Mouse (Mus musculus) stomach, postnatal 0 days (tissue): ENCODE data around the gene Samd4b. TPM values are rescaled to one million over a fixed set of nuclear protein-coding genes. Genes with fewer than 3 reads are reported as not detected.
A peak's percentile ranks its signal among the peaks of the same experiment; 100 is the strongest.

Source experiments
- ATAC-seq: fragments of 200-750 bp; cut with Nextera tagmentation; 2 replicates; pipeline ENCODE4 v1.8.0; 2017; ENCODE audit not compliant: low FRiP score, low TSS enrichment
- DNase-seq: peaks from one replicate; pipeline ENCODE4 v3.0.0-alpha.2; 2016; ENCODE audit warnings: low spot score
- H3K27ac ChIP-seq: fragments of 300-500 bp; sonication (generic); replicated peaks from 2 replicates; pipeline ENCODE4 v1.5.1; 2014; ENCODE audit warnings: mild to moderate bottlenecking, control low read depth
- H3K27me3 ChIP-seq: fragments of 300-500 bp; sonication (generic); 2 replicates; pipeline ENCODE4 v1.6.1; 2014; ENCODE audit warnings: low read length; ENCODE audit not compliant: control insufficient read depth, insufficient read depth
- H3K36me3 ChIP-seq: fragments of 300-500 bp; sonication (generic); 2 replicates; pipeline ENCODE4 v1.6.1; 2014; ENCODE audit warnings: low read length, mixed read lengths; ENCODE audit not compliant: control insufficient read depth, insufficient read depth
- H3K4me1 ChIP-seq: fragments of 300-500 bp; sonication (generic); replicated peaks from 2 replicates; pipeline ENCODE4 v1.6.1; 2014; ENCODE audit warnings: antibody characterized with exemption; ENCODE audit not compliant: control insufficient read depth, insufficient read depth
- H3K4me2 ChIP-seq: fragments of 300-500 bp; sonication (generic); replicated peaks from 2 replicates; pipeline ENCODE4 v1.6.1; 2014; ENCODE audit warnings: low read depth, mild to moderate bottlenecking, control low read depth, moderate library complexity
- H3K4me3 ChIP-seq: fragments of 300-500 bp; sonication (generic); 2 replicates; pipeline ENCODE4 v1.5.1; 2014; ENCODE audit warnings: low read depth, low read length, control low read depth
- H3K9ac ChIP-seq: fragments of 300-500 bp; sonication (generic); 2 replicates; pipeline ENCODE4 v1.6.1; 2014; ENCODE audit warnings: mild to moderate bottlenecking, low read length, control low read depth, mixed read lengths
- H3K9me3 ChIP-seq: fragments of 300-500 bp; sonication (generic); 2 replicates; pipeline ENCODE4 v1.6.1; 2016; ENCODE audit warnings: low read length; ENCODE audit not compliant: control insufficient read depth
- CTCF ChIP-seq: IDR thresholded peaks from 2 replicates; pipeline ENCODE4 v1.5.1; 2016; ENCODE audit warnings: antibody characterized with exemption, low read depth, mild to moderate bottlenecking, moderate library complexity
- EP300 ChIP-seq: optimal IDR thresholded peaks from 2 replicates; pipeline ENCODE3; 2016; ENCODE audit warnings: antibody characterized with exemption
- WGBS: fragments of 180-500 bp; shearing (Covaris S2); extraction: QIAGEN DNeasy Blood & Tissue Kit; methylation state at CpG from one replicate; pipeline ENCODE4 v1.1.7; 2014; 5-methylcytosine and 5-hydroxymethylcytosine counted together
- polyA plus RNA-seq: library from polyadenylated mRNA; unstranded; fragments of >200 nt; fragmentation: Nextera tagmentation; extraction: Ambion mirVana; gene quantifications from 2 replicates; pipeline ENCODE4 v1.2.1, GENCODE M21; 2015

Samd4b gene
- polyA plus RNA-seq, 1 experiment from 2014 or later = 9.8 TPM

DNA sequence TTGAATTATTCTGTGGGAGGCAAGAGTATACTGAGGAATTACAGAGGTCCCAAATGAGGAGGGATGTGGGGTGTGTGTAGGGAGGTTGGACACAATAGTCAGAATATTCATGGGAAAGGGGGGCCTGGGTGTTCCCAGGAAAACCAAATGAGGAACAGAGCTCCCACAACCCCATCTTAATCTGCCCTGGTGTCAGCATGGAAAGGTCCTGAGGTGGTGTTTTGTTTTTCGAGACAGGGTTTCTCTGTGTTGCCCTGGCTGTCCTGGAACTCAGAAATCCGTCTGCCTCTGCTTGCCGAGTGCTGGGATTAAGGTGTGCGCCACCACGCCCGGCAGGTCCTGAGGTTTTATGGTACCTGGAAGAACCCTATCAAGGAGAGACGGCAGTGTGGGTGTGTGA, 239.5 kb downstream of the Samd4b start:
- H3K9ac ChIP-seq = no peak overlapping the region
- DNase-seq (no peak), ATAC-seq (peak; percentile 1; the same call in 1 of the 2 replicates)
- H3K4me2 ChIP-seq = no peak overlapping the region
- H3K27me3 ChIP-seq = no peaks in the 10 kb centered on the region
- H3K9me3 ChIP-seq = no peaks in the 10 kb centered on the region
- peaks cover 9% of the 10 kb centered on the region for H3K4me1 ChIP-seq
- H3K4me3 ChIP-seq = no peak overlapping the region
- H3K27ac ChIP-seq = peak overlapping the region; percentile 76
- H3K36me3 ChIP-seq = peaks cover 16% of the 10 kb centered on the region
- no peak for TF ChIP-seq EP300
- TF ChIP-seq CTCF = no peak
- WGBS = 41% methylated on average over 7 of the region's 7 CpGs

DNA sequence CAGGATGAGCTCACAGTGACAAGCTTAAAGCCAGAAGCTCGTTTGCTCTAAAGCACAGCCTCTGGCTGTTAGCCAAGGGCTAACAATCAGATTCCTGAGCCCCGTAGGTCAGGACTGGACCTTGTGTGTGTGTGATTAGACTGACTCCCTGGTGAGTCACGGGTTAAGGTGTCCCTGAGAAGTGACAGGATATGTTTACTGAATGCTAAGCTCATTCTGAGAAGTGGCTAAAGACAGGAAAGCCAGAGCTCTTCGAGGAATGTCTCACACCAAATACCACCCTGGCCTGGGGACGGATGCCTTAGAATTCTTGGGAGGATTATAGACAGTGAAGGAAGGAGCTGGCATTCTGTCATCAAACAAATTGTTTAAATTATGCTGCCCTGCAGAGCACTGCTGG, 240.0 kb downstream of the Samd4b start:
- peak overlapping the region; percentile 87 for H3K27ac ChIP-seq
- no peak for TF ChIP-seq CTCF
- peak; percentile 77 for TF ChIP-seq EP300
- DNase-seq (peak; percentile 51), ATAC-seq (peak; percentile 75)
- WGBS = under 1% methylated on average over 5 of the region's 5 CpGs
- H3K4me2 ChIP-seq = peak overlapping the region; percentile 15
- H3K9me3 ChIP-seq = no peaks in the 10 kb centered on the region
- peaks cover 9% of the 10 kb centered on the region for H3K4me1 ChIP-seq
- no peak overlapping the region for H3K4me3 ChIP-seq
- peaks cover 20% of the 10 kb centered on the region for H3K36me3 ChIP-seq
- H3K9ac ChIP-seq = peak overlapping the region; percentile 48
- no peaks in the 10 kb centered on the region for H3K27me3 ChIP-seq

DNA sequence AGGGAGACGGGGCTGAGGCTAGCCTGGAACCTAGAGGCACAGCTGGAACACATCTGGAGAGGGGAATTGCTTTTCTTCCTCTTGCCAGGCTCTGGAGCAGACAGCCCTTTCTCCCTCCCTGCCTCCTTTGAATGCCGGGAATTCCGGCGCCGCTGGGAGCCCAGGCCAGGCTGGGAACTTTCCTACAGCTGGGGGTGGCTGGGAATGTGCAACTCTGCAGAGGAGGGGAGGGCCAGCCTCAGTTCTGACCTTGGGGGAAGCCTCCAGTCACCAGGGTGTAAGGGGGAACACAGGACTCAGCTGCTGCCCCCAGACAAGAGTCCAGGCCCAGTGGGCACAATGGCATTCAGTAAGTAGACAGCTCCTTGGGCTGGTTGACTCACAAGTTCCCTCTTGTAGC, 241.0 kb downstream of the Samd4b start:
- no peak overlapping the region for H3K4me3 ChIP-seq
- no peak overlapping the region for H3K9ac ChIP-seq
- TF ChIP-seq CTCF (0 out of 2 replicates have a peak, but pooled peaks have one; percentile 10), EP300 (no peak)
- H3K36me3 ChIP-seq = peaks cover 18% of the 10 kb centered on the region
- peak overlapping the region; percentile 87 for H3K27ac ChIP-seq
- DNase-seq (peak; percentile 46), ATAC-seq (peak; percentile 38)
- no peaks in the 10 kb centered on the region for H3K27me3 ChIP-seq
- H3K9me3 ChIP-seq = no peaks in the 10 kb centered on the region
- H3K4me2 ChIP-seq = 0 out of 2 replicates have a peak overlapping the region, but pooled peaks have one; percentile 17
- peaks cover 9% of the 10 kb centered on the region for H3K4me1 ChIP-seq
- 10% methylated on average over 5 of the region's 5 CpGs for WGBS

DNA sequence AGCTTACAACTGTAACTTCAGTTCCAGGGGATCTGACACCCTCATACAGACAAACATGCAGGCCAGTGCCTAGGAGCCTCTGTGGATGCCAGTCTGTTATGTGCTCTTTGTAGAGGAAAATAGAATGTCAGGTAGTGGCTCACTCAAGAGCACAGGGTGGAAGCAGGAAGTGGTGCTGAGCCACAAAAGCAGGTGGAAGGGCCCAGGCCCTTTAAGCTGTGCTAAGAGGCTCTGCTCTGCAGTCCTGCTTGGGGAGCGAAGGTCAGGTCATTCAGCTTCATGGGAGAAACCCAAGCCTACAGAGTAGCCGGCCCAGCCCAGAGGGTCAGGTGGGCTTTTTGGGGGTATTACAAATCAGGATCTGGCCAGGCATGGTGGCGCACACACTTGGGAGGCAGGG, 242.7 kb downstream of the Samd4b start:
- no peak for TF ChIP-seq EP300
- no peak for TF ChIP-seq CTCF
- ATAC-seq = no peak
- Histone ChIP-seq H3K4me2 (no peak overlapping the region), H3K36me3 (peaks cover 14% of the 10 kb centered on the region), H3K27me3 (no peaks in the 10 kb centered on the region), H3K9me3 (no peaks in the 10 kb centered on the region), H3K27ac (no peak overlapping the region), H3K9ac (no peak overlapping the region), H3K4me3 (no peak overlapping the region), H3K4me1 (peaks cover 9% of the 10 kb centered on the region)
- WGBS = 88% methylated on average over 3 of the region's 3 CpGs
- no peak for DNase-seq

DNA sequence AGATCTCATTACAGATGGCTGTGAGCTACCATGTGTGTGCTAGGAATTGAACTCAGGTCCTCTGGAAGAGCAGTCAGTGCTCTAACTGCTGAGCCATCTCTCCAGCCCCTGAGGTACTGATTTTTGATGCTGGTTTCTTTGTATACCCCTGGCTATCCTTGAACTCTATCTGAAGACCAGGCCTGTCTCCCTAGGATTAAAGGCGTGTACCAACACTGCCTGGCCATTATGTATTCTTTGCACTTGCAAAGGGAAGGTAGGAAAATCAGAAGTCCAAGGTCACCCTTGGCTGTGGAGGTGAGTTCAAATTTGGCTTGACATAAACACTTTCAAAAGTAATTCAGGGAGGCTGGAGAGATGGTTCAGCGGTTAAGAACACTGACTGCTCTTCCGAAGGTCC, 243.3 kb downstream of the Samd4b start:
- DNase-seq (no peak), ATAC-seq (no peak)
- Histone ChIP-seq H3K36me3 (peaks cover 9% of the 10 kb centered on the region), H3K27ac (no peak overlapping the region), H3K27me3 (no peaks in the 10 kb centered on the region), H3K4me3 (no peak overlapping the region), H3K9ac (no peak overlapping the region), H3K4me1 (peaks cover 12% of the 10 kb centered on the region), H3K4me2 (no peak overlapping the region), H3K9me3 (no peaks in the 10 kb centered on the region)
- TF ChIP-seq CTCF (no peak), EP300 (no peak)
- 92% methylated on average over 3 of the region's 3 CpGs for WGBS

DNA sequence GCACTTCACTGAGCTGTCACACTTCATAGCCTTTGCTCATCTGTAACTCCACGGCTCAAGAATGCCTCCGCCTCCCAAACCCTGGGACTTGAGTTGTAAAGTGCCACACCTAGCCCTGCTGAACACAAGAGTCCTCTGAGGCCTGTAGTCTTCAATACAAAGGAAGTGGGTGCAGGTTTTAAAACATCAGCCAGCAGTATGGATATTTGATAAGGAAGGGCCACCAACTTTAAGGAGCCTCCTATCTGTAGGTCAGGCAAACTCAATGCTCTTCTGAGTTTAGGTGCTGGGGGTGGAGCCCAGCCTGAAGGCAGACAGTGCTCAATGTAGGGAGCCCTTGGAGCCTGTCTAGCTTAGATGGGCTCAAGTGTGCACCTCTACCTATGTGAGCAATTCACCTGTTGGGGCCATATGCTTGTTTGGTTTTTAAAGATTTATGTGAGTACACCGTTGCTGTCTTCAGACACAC, 243.8 kb downstream of the Samd4b start:
- Histone ChIP-seq H3K4me3 (no peak overlapping the region), H3K9ac (no peak overlapping the region), H3K27me3 (no peaks in the 10 kb centered on the region), H3K36me3 (peaks cover 7% of the 10 kb centered on the region), H3K9me3 (no peaks in the 10 kb centered on the region), H3K27ac (no peak overlapping the region), H3K4me1 (peaks cover 12% of the 10 kb centered on the region), H3K4me2 (no peak overlapping the region)
- WGBS = 87% methylated on average over 3 of the region's 3 CpGs
- ATAC-seq = no peak
- no peak for DNase-seq
- TF ChIP-seq CTCF = no peak
